Comparison of ENCODE assay signal across 9 mouse cellular contexts in the genomic region with DNA sequence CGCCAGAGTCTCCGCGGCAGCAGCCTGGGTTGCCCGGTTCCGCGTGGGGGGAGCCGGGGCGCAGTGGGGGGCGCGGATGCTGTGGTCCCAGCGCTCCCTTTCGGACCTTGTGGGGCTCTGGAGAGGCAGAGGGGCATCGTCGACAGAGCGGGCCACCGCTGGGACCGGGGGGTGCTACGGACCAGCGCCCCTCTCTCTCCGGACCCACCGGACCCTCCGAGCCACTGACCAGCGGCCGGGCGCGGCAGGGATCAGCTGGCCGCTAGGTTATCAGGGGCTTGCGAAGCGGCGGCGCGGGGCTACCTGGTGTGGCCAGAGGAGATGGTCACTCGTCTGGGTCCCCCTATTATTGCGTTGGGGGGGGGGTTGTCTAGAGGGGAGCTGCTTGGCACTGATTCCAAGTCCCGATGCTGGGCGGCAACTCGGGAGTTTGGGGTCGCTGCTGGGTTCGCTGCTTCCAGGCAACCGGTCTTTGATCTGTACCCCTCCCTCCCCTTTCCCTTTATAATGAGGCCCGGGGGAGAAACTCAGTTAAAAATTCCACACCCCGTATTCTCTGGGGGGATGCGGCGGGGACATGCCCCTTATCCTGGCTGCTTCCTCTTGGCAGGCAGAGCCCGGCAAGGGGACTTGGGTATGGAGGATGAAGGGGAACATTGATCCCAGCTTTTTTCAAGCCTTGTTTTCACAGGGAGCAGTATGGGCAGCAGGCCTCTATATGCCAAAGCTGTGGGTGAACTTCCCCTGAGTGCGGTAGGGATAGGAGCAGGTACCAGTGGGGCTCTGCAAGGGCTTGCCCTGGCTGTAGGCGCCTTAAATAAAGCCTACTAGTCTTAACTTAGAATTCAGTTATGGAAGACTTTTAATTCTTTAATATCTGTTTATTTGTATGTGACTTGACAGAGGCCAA. TPM values are rescaled to one million over a fixed set of nuclear protein-coding genes. Genes with fewer than 3 reads are reported as not detected.
A peak's percentile ranks its signal among the peaks of the same experiment; 100 is the strongest.
DNase-seq lines count a peak whose midpoint lies in the region; ATAC-seq and TF ChIP-seq lines count a peak whose summit lies in the region.
"Had no signal": no experiment of that assay in that cellular context is flagged by ENCODE, and none has a peak within 500 bp of the region (broad histone marks: within the 10 kb centered on the region; RNA-seq: fewer than 3 reads in every experiment).

No protein-coding gene starts in this region.

- TF ChIP-seq CTCF in kidney, postnatal 0 days (IDR thresholded peaks at IDR 0.05; ENCODE audit: low read depth) = no peak

- H3K9me3 ChIP-seq in kidney, postnatal 0 days (replicated peaks; ENCODE audit: low read length) = no peaks in the 10 kb centered on the region
- H3K9me3 ChIP-seq in limb, embryonic 14.5 days (ENCODE audit: control insufficient read depth, low read length) = no peaks in the 10 kb centered on the region
- no peaks in the 10 kb centered on the region for H3K9me3 ChIP-seq in stomach, embryonic 14.5 days (ENCODE audit: control insufficient read depth, low read depth, low read length)

- no peaks in the 10 kb centered on the region for H3K36me3 ChIP-seq in kidney, postnatal 0 days (ENCODE audit: insufficient read depth, low read length)
- H3K36me3 ChIP-seq in limb, embryonic 14.5 days (ENCODE audit: control insufficient read depth, insufficient read depth, low read length) = no peaks in the 10 kb centered on the region
- H3K36me3 ChIP-seq in stomach, embryonic 14.5 days (ENCODE audit: control insufficient read depth, insufficient read depth, low read length) = no peaks in the 10 kb centered on the region

- H3K4me2 ChIP-seq in kidney, postnatal 0 days (ENCODE audit: low read length) = peak overlapping the region; percentile 89
- peak overlapping the region; percentile 99 for H3K4me2 ChIP-seq in limb, embryonic 14.5 days (replicated peaks; ENCODE audit: low read depth, low read length, severe bottlenecking)
- H3K4me2 ChIP-seq in stomach, embryonic 14.5 days (replicated peaks; ENCODE audit: low read depth, low read length) = peak overlapping the region; percentile 96

- H3K27me3 ChIP-seq in kidney, postnatal 0 days (ENCODE audit: insufficient read depth, low read length) = peaks cover 31% of the 10 kb centered on the region
- peaks cover 32% of the 10 kb centered on the region; the same call in 1 of the 2 replicates for H3K27me3 ChIP-seq in limb, embryonic 14.5 days (ENCODE audit: control insufficient read depth, insufficient read depth, low read length)
- H3K27me3 ChIP-seq in stomach, embryonic 14.5 days (ENCODE audit: control insufficient read depth, insufficient read depth, low read length) = peaks cover 19% of the 10 kb centered on the region

- peak overlapping the region; percentile 50 for H3K4me3 ChIP-seq in kidney, postnatal 0 days (replicated peaks; ENCODE audit: low read depth, low read length)
- H3K4me3 ChIP-seq in limb, embryonic 14.5 days (replicated peaks; ENCODE audit: low read length) = peak overlapping the region; percentile 61
- peak overlapping the region; percentile 49 for H3K4me3 ChIP-seq in stomach, embryonic 14.5 days (ENCODE audit: low read depth, low read length)

- no peak for DNase-seq in kidney, postnatal 0 days (ENCODE audit: low spot score)
- DNase-seq in kidney, adult 18-20 months = no peak
- DNase-seq in cerebellum, adult 9-10 months = peak; percentile 70
- peak; percentile 15 to 19 for DNase-seq in frontal cortex, postnatal 14 days (ENCODE audit: low spot score in 2 of 2)
- DNase-seq in limb, embryonic 14.5 days (ENCODE audit: low spot score) = no peak
- DNase-seq in kidney, adult 8-10 months = no peak

- no peak for TF ChIP-seq POLR2A in limb, embryonic 14.5 days (IDR thresholded peaks at IDR 0.05; ENCODE audit: borderline replicate concordance, extremely low read depth, insufficient read depth, insufficient read length)

- H3K27ac ChIP-seq in kidney, postnatal 0 days = no peak overlapping the region
- no peak overlapping the region for H3K27ac ChIP-seq in limb, embryonic 14.5 days (replicated peaks; ENCODE audit: low read depth, low read length)
- no peak overlapping the region for H3K27ac ChIP-seq in stomach, embryonic 14.5 days (ENCODE audit: low read length)

- 2% methylated on average over 46 of the region's 47 CpGs for WGBS in kidney, postnatal 0 days
- WGBS in limb, embryonic 14.5 days = 4% methylated on average over 31 of the region's 47 CpGs
- 4% methylated on average over 40 of the region's 47 CpGs for WGBS in stomach, embryonic 14.5 days

- 0 out of 2 replicates have a peak, but pooled peaks have one; percentile 5 for ATAC-seq in kidney, postnatal 0 days (replicated peaks; ENCODE audit: low FRiP score, low read depth)
- ATAC-seq in limb, embryonic 14.5 days (ENCODE audit: low FRiP score, low read depth) = peak; percentile 3; the same call in 1 of the 2 replicates
- 0 out of 2 replicates have a peak, but pooled peaks have one; percentile 15 for ATAC-seq in stomach, embryonic 14.5 days (ENCODE audit: insufficient number of reproducible peaks, insufficient read depth, low FRiP score, low read depth)
- ATAC-seq in monocyte, adult 5-6 weeks (replicated peaks; ENCODE audit: insufficient number of reproducible peaks, low FRiP score, low TSS enrichment, poor library complexity, severe bottlenecking) = no peak
- ATAC-seq: Patski had no signal

- 0 out of 2 replicates have a peak, but pooled peaks cover 4% of the 10 kb centered on the region for H3K4me1 ChIP-seq in kidney, postnatal 0 days (replicated peaks; ENCODE audit: insufficient read depth, low read length)
- no peaks in the 10 kb centered on the region for H3K4me1 ChIP-seq in limb, embryonic 14.5 days (ENCODE audit: control insufficient read depth, insufficient read depth, low read length)
- 0 out of 2 replicates have a peak, but pooled peaks cover 6% of the 10 kb centered on the region for H3K4me1 ChIP-seq in stomach, embryonic 14.5 days (ENCODE audit: control insufficient read depth, insufficient read depth, low read length)

- peak overlapping the region; percentile 31; the same call in 1 of the 2 replicates for H3K9ac ChIP-seq in kidney, postnatal 0 days (ENCODE audit: low read depth, low read length)
- H3K9ac ChIP-seq in limb, embryonic 14.5 days (ENCODE audit: low read depth, low read length, severe bottlenecking) = peak overlapping the region; percentile 70
- H3K9ac ChIP-seq in stomach, embryonic 14.5 days (replicated peaks; ENCODE audit: low read depth, low read length) = no peak overlapping the region; the same call in 1 of the 2 replicates

RNA-seq across cellular contexts. Expression of gene Apba2, which starts 1.0 kb away (rescaled TPM):
- polyA plus RNA-seq in kidney, postnatal 0 days (2015; fragmentation: Nextera tagmentation; extraction: Ambion mirVana) = 1.7 and 1.9 TPM in 2 replicates
- 10.3 and 15.2 TPM in 2 replicates for polyA plus RNA-seq in limb, embryonic 14.5 days (2012; rRNA removed)
- polyA plus RNA-seq in limb, embryonic 14.5 days (2014; fragmentation: Nextera tagmentation; extraction: Ambion mirVana) = 7.4 and 9.7 TPM in 2 replicates
- 7.4 and 7.6 TPM in 2 replicates for polyA plus RNA-seq in stomach, embryonic 14.5 days (2014; fragmentation: Nextera tagmentation; extraction: Ambion mirVana)
- not detected in 3 replicates for total RNA-seq in monocyte, adult 5-6 weeks (2017)
- polyA plus RNA-seq: Patski had no signal

Comparison
In these comparisons a context has a peak if more than half of its experiments do, and no peak if none do; other contexts are left out.
1. DNase-seq: peak in cerebellum, adult 9-10 months (single experiment) and frontal cortex, postnatal 14 days (2 of 2); none in kidney, postnatal 0 days (single experiment), kidney, adult 18-20 months (single experiment), limb, embryonic 14.5 days (single experiment) and kidney, adult 8-10 months (0 of 2).
2. Peak in every context shown above with its lines, with median percentiles within 50 percentile points of each other: H3K4me2 ChIP-seq and H3K4me3 ChIP-seq.